ENCODE assay signal across 12 mouse cellular contexts in the genomic region with DNA sequence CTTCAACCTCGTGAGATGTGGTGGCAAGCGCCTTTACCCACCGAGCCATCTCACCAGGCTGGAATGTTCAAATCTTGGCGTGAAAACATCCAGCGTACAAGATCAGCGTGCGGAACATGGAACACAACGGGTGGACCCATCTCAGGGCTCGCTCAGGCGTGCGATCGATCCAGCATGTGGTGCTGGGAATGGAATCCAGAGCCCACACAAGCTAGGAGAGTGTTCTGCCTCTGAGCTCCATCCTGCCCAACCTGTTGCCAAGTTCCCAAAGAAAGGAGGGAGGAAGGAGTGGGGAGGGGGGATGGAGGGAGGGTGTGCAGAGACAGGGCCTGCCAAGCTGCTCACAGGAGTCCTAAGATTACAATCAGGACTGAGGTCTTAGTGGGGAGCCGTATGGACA. TPM values are rescaled to one million over a fixed set of nuclear protein-coding genes. Genes with fewer than 3 reads are reported as not detected.
DNase-seq lines count a peak whose midpoint lies in the region; ATAC-seq and TF ChIP-seq lines count a peak whose summit lies in the region.
"Had no signal": no experiment of that assay in that cellular context is flagged by ENCODE, and none has a peak within 500 bp of the region (broad histone marks: within the 10 kb centered on the region; RNA-seq: fewer than 3 reads in every experiment).

No protein-coding gene starts in this region.

- H3K4me3 ChIP-seq in forebrain, embryonic 13.5 days, result no peak overlapping the region
- no peak overlapping the region for H3K4me3 ChIP-seq in forebrain, embryonic 15.5 days
- no peak overlapping the region for H3K4me3 ChIP-seq in lung, embryonic 16.5 days (ENCODE audit: low read length)
- H3K4me3 ChIP-seq in kidney, postnatal 0 days (replicated peaks; ENCODE audit: low read depth, low read length), result no peak overlapping the region
- no peak overlapping the region for H3K4me3 ChIP-seq in stomach, postnatal 0 days (ENCODE audit: low read depth, low read length)
- H3K4me3 ChIP-seq: hindbrain, embryonic 15.5 days; liver, embryonic 15.5 days had no signal

- no peak for TF ChIP-seq CTCF in kidney, postnatal 0 days (IDR thresholded peaks at IDR 0.05; ENCODE audit: low read depth)
- TF ChIP-seq CTCF in stomach, postnatal 0 days (IDR thresholded peaks at IDR 0.05; ENCODE audit: low read depth), result no peak

- 61% methylated on average over 13 of the region's 13 CpGs for WGBS in forebrain, embryonic 13.5 days
- 49% methylated on average over 13 of the region's 13 CpGs for WGBS in forebrain, embryonic 15.5 days
- 63% methylated on average over 13 of the region's 13 CpGs for WGBS in lung, embryonic 16.5 days
- whole genome bisulfite sequencing in kidney, postnatal 0 days, result 55% methylated on average over 13 of the region's 13 CpGs
- WGBS in stomach, postnatal 0 days, result 60% methylated on average over 13 of the region's 13 CpGs

- no peaks in the 10 kb centered on the region for H3K36me3 ChIP-seq in forebrain, embryonic 13.5 days (ENCODE audit: poor library complexity, severe bottlenecking)
- H3K36me3 ChIP-seq in forebrain, embryonic 15.5 days, result no peaks in the 10 kb centered on the region
- H3K36me3 ChIP-seq in lung, embryonic 16.5 days (ENCODE audit: control insufficient read depth, insufficient read depth, low read length), result no peaks in the 10 kb centered on the region
- no peaks in the 10 kb centered on the region for H3K36me3 ChIP-seq in kidney, postnatal 0 days (ENCODE audit: insufficient read depth, low read length)
- no peaks in the 10 kb centered on the region for H3K36me3 ChIP-seq in stomach, postnatal 0 days (ENCODE audit: control insufficient read depth, insufficient read depth, low read length)
- H3K36me3 ChIP-seq: hindbrain, embryonic 15.5 days; liver, embryonic 15.5 days had no signal

- peak; percentile 13; the same call in 1 of the 2 replicates for ATAC-seq in forebrain, embryonic 13.5 days
- no peak for ATAC-seq in forebrain, embryonic 15.5 days (replicated peaks)
- peak; percentile 1; the same call in 1 of the 2 replicates for ATAC-seq in lung, embryonic 16.5 days (ENCODE audit: low read depth)
- ATAC-seq in kidney, postnatal 0 days (replicated peaks; ENCODE audit: low FRiP score, low read depth), result peak; percentile 5; the same call in 1 of the 2 replicates
- ATAC-seq in stomach, postnatal 0 days (ENCODE audit: low FRiP score, low TSS enrichment), result peak; percentile 19; the same call in 1 of the 2 replicates

- no peak for TF ChIP-seq EP300 in stomach, postnatal 0 days (optimal IDR thresholded peaks at IDR 0.05)

- no peak overlapping the region for H3K4me2 ChIP-seq in forebrain, embryonic 13.5 days
- H3K4me2 ChIP-seq in forebrain, embryonic 15.5 days (replicated peaks), result no peak overlapping the region
- H3K4me2 ChIP-seq in lung, embryonic 16.5 days (ENCODE audit: low read depth, low read length), result no peak overlapping the region; the same call in 1 of the 2 replicates
- H3K4me2 ChIP-seq in kidney, postnatal 0 days (ENCODE audit: low read length), result no peak overlapping the region
- H3K4me2 ChIP-seq in stomach, postnatal 0 days (replicated peaks; ENCODE audit: low read depth), result no peak overlapping the region
- H3K4me2 ChIP-seq: hindbrain, embryonic 15.5 days; liver, embryonic 15.5 days had no signal

- H3K9ac ChIP-seq in forebrain, embryonic 13.5 days, result no peak overlapping the region
- no peak overlapping the region for H3K9ac ChIP-seq in forebrain, embryonic 15.5 days (replicated peaks)
- H3K9ac ChIP-seq in lung, embryonic 16.5 days (ENCODE audit: low read length), result peak overlapping the region; percentile 14; the same call in 1 of the 2 replicates
- H3K9ac ChIP-seq in kidney, postnatal 0 days (ENCODE audit: low read depth, low read length), result no peak overlapping the region
- no peak overlapping the region for H3K9ac ChIP-seq in stomach, postnatal 0 days (ENCODE audit: low read length)
- H3K9ac ChIP-seq: hindbrain, embryonic 15.5 days; liver, embryonic 15.5 days had no signal

- no peak overlapping the region for H3K27ac ChIP-seq in forebrain, embryonic 13.5 days
- no peak overlapping the region for H3K27ac ChIP-seq in forebrain, embryonic 15.5 days (replicated peaks)
- H3K27ac ChIP-seq in lung, embryonic 16.5 days (ENCODE audit: low read length), result peak overlapping the region; percentile 85
- peak overlapping the region; percentile 80 for H3K27ac ChIP-seq in kidney, postnatal 0 days
- peak overlapping the region; percentile 74 for H3K27ac ChIP-seq in stomach, postnatal 0 days (replicated peaks)
- H3K27ac ChIP-seq: hindbrain, embryonic 15.5 days; liver, embryonic 15.5 days had no signal

- no peaks in the 10 kb centered on the region for H3K9me3 ChIP-seq in forebrain, embryonic 13.5 days (replicated peaks)
- no peaks in the 10 kb centered on the region for H3K9me3 ChIP-seq in forebrain, embryonic 15.5 days
- no peaks in the 10 kb centered on the region for H3K9me3 ChIP-seq in lung, embryonic 16.5 days (ENCODE audit: control insufficient read depth, low read length)
- no peaks in the 10 kb centered on the region for H3K9me3 ChIP-seq in kidney, postnatal 0 days (replicated peaks; ENCODE audit: low read length)
- H3K9me3 ChIP-seq in stomach, postnatal 0 days (ENCODE audit: control insufficient read depth, low read length), result no peaks in the 10 kb centered on the region
- H3K9me3 ChIP-seq: hindbrain, embryonic 15.5 days; liver, embryonic 15.5 days had no signal

- no peak for DNase-seq in lung, adult 18-20 months
- DNase-seq in kidney, postnatal 0 days (ENCODE audit: low spot score), result no peak
- peak; percentile 28 for DNase-seq in stomach, postnatal 0 days (ENCODE audit: low spot score)
- DNase-seq in MN1 (ENCODE audit: low spot score), result no peak
- no peak for DNase-seq in yolk sac, embryonic 10.5 days (ENCODE audit: low spot score)
- DNase-seq: adrenal gland, postnatal 36 days; thymus, adult 2 months had no signal

- peaks cover 21% of the 10 kb centered on the region for H3K4me1 ChIP-seq in forebrain, embryonic 13.5 days
- H3K4me1 ChIP-seq in forebrain, embryonic 15.5 days, result peaks cover 8% of the 10 kb centered on the region
- peaks cover 27% of the 10 kb centered on the region for H3K4me1 ChIP-seq in lung, embryonic 16.5 days (replicated peaks; ENCODE audit: control insufficient read depth, insufficient read depth, low read length)
- H3K4me1 ChIP-seq in kidney, postnatal 0 days (replicated peaks; ENCODE audit: insufficient read depth, low read length), result peaks cover 16% of the 10 kb centered on the region
- 0 out of 2 replicates have a peak, but pooled peaks cover 6% of the 10 kb centered on the region for H3K4me1 ChIP-seq in stomach, postnatal 0 days (replicated peaks; ENCODE audit: control insufficient read depth, insufficient read depth)

- H3K27me3 ChIP-seq in forebrain, embryonic 13.5 days, result peaks cover 21% of the 10 kb centered on the region
- peaks cover 12% of the 10 kb centered on the region; the same call in 1 of the 2 replicates for H3K27me3 ChIP-seq in forebrain, embryonic 15.5 days
- H3K27me3 ChIP-seq in lung, embryonic 16.5 days (ENCODE audit: control insufficient read depth, insufficient read depth, low read depth, low read length), result peaks cover 6% of the 10 kb centered on the region; the same call in 1 of the 2 replicates
- no peaks in the 10 kb centered on the region for H3K27me3 ChIP-seq in kidney, postnatal 0 days (ENCODE audit: insufficient read depth, low read length)
- no peaks in the 10 kb centered on the region for H3K27me3 ChIP-seq in stomach, postnatal 0 days (ENCODE audit: control insufficient read depth, insufficient read depth, low read length)

RNA-seq across cellular contexts. Expression of gene Ripor3, which starts 34.9 kb away (rescaled TPM):
- 0.19 TPM in 2 replicates for polyA plus RNA-seq in forebrain, embryonic 13.5 days (2015; fragmentation: Nextera tagmentation; extraction: Ambion mirVana)
- 0.13 and 0.28 TPM in 2 replicates for polyA plus RNA-seq in forebrain, embryonic 15.5 days (2015; fragmentation: Nextera tagmentation; extraction: Ambion mirVana)
- polyA plus RNA-seq in lung, embryonic 16.5 days (2015; fragmentation: Nextera tagmentation; extraction: Ambion mirVana), result 2.0 and 2.5 TPM in 2 replicates
- 2.3 and 2.8 TPM in 2 replicates for polyA plus RNA-seq in kidney, postnatal 0 days (2015; fragmentation: Nextera tagmentation; extraction: Ambion mirVana)
- 3.0 and 3.2 TPM in 2 replicates for polyA plus RNA-seq in stomach, postnatal 0 days (2015; fragmentation: Nextera tagmentation; extraction: Ambion mirVana)

RNA-seq across cellular contexts. Expression of gene Pard6b, which starts 35.4 kb away (rescaled TPM):
- 7.6 and 7.7 TPM in 2 replicates for polyA plus RNA-seq in forebrain, embryonic 13.5 days (2015; fragmentation: Nextera tagmentation; extraction: Ambion mirVana)
- polyA plus RNA-seq in forebrain, embryonic 15.5 days (2015; fragmentation: Nextera tagmentation; extraction: Ambion mirVana), result 6.9 and 7.4 TPM in 2 replicates
- 11.4 and 12.6 TPM in 2 replicates for polyA plus RNA-seq in lung, embryonic 16.5 days (2015; fragmentation: Nextera tagmentation; extraction: Ambion mirVana)
- 28.6 and 29.6 TPM in 2 replicates for polyA plus RNA-seq in kidney, postnatal 0 days (2015; fragmentation: Nextera tagmentation; extraction: Ambion mirVana)
- 11.8 and 12.3 TPM in 2 replicates for polyA plus RNA-seq in stomach, postnatal 0 days (2015; fragmentation: Nextera tagmentation; extraction: Ambion mirVana)

Comparison
In these comparisons a context has a peak if more than half of its experiments do, and no peak if none do; other contexts are left out.
1. H3K27ac ChIP-seq: peak in lung, embryonic 16.5 days (single experiment), kidney, postnatal 0 days (single experiment) and stomach, postnatal 0 days (single experiment); none in forebrain, embryonic 13.5 days (single experiment) and forebrain, embryonic 15.5 days (single experiment).